Mouse (Mus musculus) forebrain, embryonic 13.5 days (tissue): ENCODE data around the gene Klf16. TPM values are rescaled to one million over a fixed set of nuclear protein-coding genes. Genes with fewer than 3 reads are reported as not detected.

ENCODE experiments used
- ATAC-seq: fragments of 200-750 bp; cut with Nextera tagmentation; 2 replicates; pipeline ENCODE4 v1.8.0; 2017
- H3K27ac ChIP-seq: fragments of 300-500 bp; sonication (generic); 2 replicates; pipeline ENCODE4 v1.5.1; 2015; ENCODE audit warnings: inconsistent platforms, mild to moderate bottlenecking, moderate library complexity
- H3K27me3 ChIP-seq: fragments of 300-500 bp; sonication (generic); 2 replicates; pipeline ENCODE4 v1.6.1; 2015; ENCODE audit warnings: mild to moderate bottlenecking, inconsistent platforms
- H3K36me3 ChIP-seq: fragments of 300-500 bp; sonication (generic); 2 replicates; pipeline ENCODE4 v1.6.1; 2015; ENCODE audit warnings: mild to moderate bottlenecking, inconsistent platforms; ENCODE audit not compliant: poor library complexity, severe bottlenecking
- H3K4me1 ChIP-seq: fragments of 300-500 bp; sonication (generic); 2 replicates; pipeline ENCODE4 v1.6.1; 2015; ENCODE audit warnings: inconsistent platforms
- H3K4me2 ChIP-seq: fragments of 300-500 bp; sonication (generic); 2 replicates; pipeline ENCODE4 v1.6.1; 2015; ENCODE audit warnings: inconsistent platforms, mild to moderate bottlenecking, moderate library complexity
- H3K4me3 ChIP-seq: fragments of 300-500 bp; sonication (generic); 2 replicates; pipeline ENCODE4 v1.5.1; 2015; ENCODE audit warnings: mild to moderate bottlenecking, inconsistent platforms
- H3K9ac ChIP-seq: fragments of 300-500 bp; sonication (generic); 2 replicates; pipeline ENCODE4 v1.6.1; 2015; ENCODE audit warnings: mild to moderate bottlenecking, inconsistent platforms
- H3K9me3 ChIP-seq: fragments of 300-500 bp; sonication (generic); replicated peaks from 2 replicates; pipeline ENCODE4 v1.6.1; 2016; ENCODE audit warnings: inconsistent platforms
- WGBS: fragments of 180-500 bp; shearing (Covaris S2); methylation state at CpG from one replicate; pipeline ENCODE4 v1.1.7; 2015; 5-methylcytosine and 5-hydroxymethylcytosine counted together
- polyA plus RNA-seq: library from polyadenylated mRNA; unstranded; fragments of >200 nt; fragmentation: Nextera tagmentation; extraction: Ambion mirVana; gene quantifications from 2 replicates; pipeline ENCODE4 v1.2.1, GENCODE M21; 2015

The Klf16 gene
- polyA plus RNA-seq, 1 experiment from 2014 or later: 6.6 TPM

GRCm38 (mm10) chr10:80583047-80583446 lies 5.9 kb upstream of the Klf16 start:
- Histone ChIP-seq H3K27ac (no peak overlapping the region), H3K9ac (no peak overlapping the region), H3K4me1 (peaks cover 19% of the 10 kb centered on the region), H3K4me2 (no peak overlapping the region), H3K4me3 (no peak overlapping the region), H3K9me3 (no peaks in the 10 kb centered on the region), H3K36me3 (peaks cover 39% of the 10 kb centered on the region), H3K27me3 (no peaks in the 10 kb centered on the region)
- WGBS: 85% methylated on average over 5 of the region's 5 CpGs
- ATAC-seq: no peak

DNA sequence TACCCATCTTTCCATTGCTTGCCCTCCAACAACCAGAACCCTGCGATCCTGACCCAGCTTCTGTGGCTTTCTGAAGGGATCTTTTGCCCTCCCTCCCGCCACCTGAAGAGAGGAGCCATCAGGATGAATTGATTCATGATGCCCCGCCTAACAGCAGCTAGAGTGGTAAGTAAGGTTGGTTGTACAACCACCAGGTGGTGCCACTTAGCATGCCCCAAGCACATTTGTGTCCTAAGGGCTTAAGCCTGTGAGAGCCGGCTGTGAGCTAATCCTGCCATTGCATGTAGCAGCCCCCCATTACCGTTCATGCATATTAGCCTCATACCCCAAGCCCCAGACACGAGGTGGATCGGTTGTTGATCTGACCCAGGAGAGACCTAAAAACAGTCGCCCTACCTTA lies 1.8 kb upstream of the Klf16 start:
- ATAC-seq: no peak
- Histone ChIP-seq H3K9ac (no peak overlapping the region), H3K27me3 (no peaks in the 10 kb centered on the region), H3K4me2 (peak overlapping the region; percentile 87), H3K27ac (no peak overlapping the region), H3K4me1 (peaks cover 38% of the 10 kb centered on the region), H3K9me3 (no peaks in the 10 kb centered on the region), H3K4me3 (no peak overlapping the region), H3K36me3 (peaks cover 9% of the 10 kb centered on the region)
- WGBS: 8% methylated on average over 8 of the region's 8 CpGs

GRCm38 (mm10) chr10:80578131-80578750 lies 1.1 kb upstream of the Klf16 start:
- Histone ChIP-seq H3K4me2 (peak overlapping the region; percentile 87), H3K4me3 (peak overlapping the region; percentile 74), H3K9me3 (no peaks in the 10 kb centered on the region), H3K4me1 (peaks cover 41% of the 10 kb centered on the region), H3K27ac (peak overlapping the region; percentile 87), H3K36me3 (peaks cover 2% of the 10 kb centered on the region), H3K27me3 (no peaks in the 10 kb centered on the region), H3K9ac (peak overlapping the region; percentile 82)
- peak; percentile 23; the same call in 1 of the 2 replicates for ATAC-seq
- under 1% methylated on average over 29 of the region's 29 CpGs for WGBS

GRCm38 (mm10) chr10:80576351-80577194 lies 548 bp downstream of the Klf16 start:
- no peaks in the 10 kb centered on the region for H3K27me3 ChIP-seq
- no peaks in the 10 kb centered on the region for H3K36me3 ChIP-seq
- peak overlapping the region; percentile 74 for H3K4me3 ChIP-seq
- peak overlapping the region; percentile 82 for H3K9ac ChIP-seq
- WGBS: under 1% methylated on average over 59 of the region's 96 CpGs
- H3K9me3 ChIP-seq: no peaks in the 10 kb centered on the region
- peak overlapping the region; percentile 87 for H3K4me2 ChIP-seq
- peak; percentile 9 for ATAC-seq
- peaks cover 53% of the 10 kb centered on the region for H3K4me1 ChIP-seq
- peak overlapping the region; percentile 87 for H3K27ac ChIP-seq

- Histone ChIP-seq H3K27ac (no peak overlapping the region), H3K9ac (peak overlapping the region; percentile 82), H3K9me3 (no peaks in the 10 kb centered on the region), H3K36me3 (no peaks in the 10 kb centered on the region), H3K4me3 (peak overlapping the region; percentile 74), H3K4me2 (peak overlapping the region; percentile 87), H3K27me3 (no peaks in the 10 kb centered on the region), H3K4me1 (peaks cover 59% of the 10 kb centered on the region)
- WGBS: 19% methylated on average over 17 of the region's 17 CpGs
- no peak for ATAC-seq
Observed at GRCm38 (mm10) chr10:80575925-80576324, 1.2 kb downstream of the Klf16 start.

DNA sequence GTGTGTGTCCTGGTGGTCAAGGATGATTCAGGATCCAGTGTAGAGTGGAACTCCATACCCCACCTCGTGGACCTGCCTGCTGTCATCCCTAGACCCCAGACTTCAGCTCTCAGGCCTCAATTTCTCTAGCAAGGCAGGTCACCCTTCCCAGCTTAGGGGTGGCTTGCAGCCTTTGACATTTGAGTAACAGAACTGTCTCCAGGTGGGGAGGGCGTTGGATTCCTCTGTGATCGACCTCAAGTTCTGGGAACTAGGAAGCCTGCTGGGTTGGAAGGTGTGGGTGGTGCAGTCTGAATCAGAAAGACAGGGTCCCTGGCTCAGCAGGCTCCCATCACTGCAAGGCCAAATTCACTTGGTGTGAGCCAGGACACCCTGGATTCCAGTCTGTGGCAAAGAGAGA lies 2.2 kb downstream of the Klf16 start:
- H3K4me3 ChIP-seq: peak overlapping the region; percentile 74; the same call in 1 of the 2 replicates
- H3K27ac ChIP-seq: no peak overlapping the region
- H3K27me3 ChIP-seq: no peaks in the 10 kb centered on the region
- 84% methylated on average over 3 of the region's 3 CpGs for WGBS
- peaks cover 66% of the 10 kb centered on the region for H3K4me1 ChIP-seq
- ATAC-seq: no peak
- H3K4me2 ChIP-seq: peak overlapping the region; percentile 87; the same call in 1 of the 2 replicates
- no peaks in the 10 kb centered on the region for H3K9me3 ChIP-seq
- H3K9ac ChIP-seq: no peak overlapping the region
- no peaks in the 10 kb centered on the region for H3K36me3 ChIP-seq

- H3K27me3 ChIP-seq: no peaks in the 10 kb centered on the region
- no peaks in the 10 kb centered on the region for H3K9me3 ChIP-seq
- ATAC-seq: no peak
- no peak overlapping the region for H3K27ac ChIP-seq
- H3K4me1 ChIP-seq: peaks cover 68% of the 10 kb centered on the region
- peak overlapping the region; percentile 43; the same call in 1 of the 2 replicates for H3K9ac ChIP-seq
- H3K36me3 ChIP-seq: no peaks in the 10 kb centered on the region
- H3K4me2 ChIP-seq: peak overlapping the region; percentile 18; the same call in 1 of the 2 replicates
- H3K4me3 ChIP-seq: no peak overlapping the region
- WGBS: 57% methylated on average over 9 of the region's 9 CpGs
Observed at GRCm38 (mm10) chr10:80573944-80574343, 3.2 kb downstream of the Klf16 start.

DNA sequence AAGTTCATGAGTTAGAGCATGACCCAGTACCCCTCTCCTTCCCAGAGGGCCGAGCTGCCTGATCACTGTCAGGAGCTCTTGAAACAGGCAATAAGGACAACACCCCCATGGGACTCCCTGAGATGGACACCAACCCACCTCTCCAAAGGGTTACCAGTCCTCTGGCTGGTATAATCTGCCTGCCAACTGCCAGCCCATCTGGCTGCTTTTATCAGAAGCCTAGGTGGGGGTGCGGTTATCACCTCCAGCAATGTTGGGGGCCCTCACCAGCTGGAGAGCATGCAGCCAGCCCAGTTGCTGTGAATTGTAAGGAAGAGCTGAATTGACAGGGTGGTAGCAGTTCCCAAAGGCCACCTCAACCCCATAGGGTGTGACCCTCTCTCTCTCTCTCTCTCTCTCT lies 4.6 kb downstream of the Klf16 start:
- Histone ChIP-seq H3K4me1 (peaks cover 62% of the 10 kb centered on the region), H3K4me2 (no peak overlapping the region), H3K9ac (no peak overlapping the region), H3K36me3 (peaks cover 14% of the 10 kb centered on the region), H3K27me3 (no peaks in the 10 kb centered on the region), H3K4me3 (no peak overlapping the region), H3K9me3 (no peaks in the 10 kb centered on the region), H3K27ac (no peak overlapping the region)
- WGBS: 87% methylated on average over 2 of the region's 2 CpGs
- ATAC-seq: no peak

- Histone ChIP-seq H3K4me1 (peaks cover 69% of the 10 kb centered on the region), H3K9ac (peak overlapping the region; percentile 63), H3K9me3 (no peaks in the 10 kb centered on the region), H3K4me3 (peak overlapping the region; percentile 17; the same call in 1 of the 2 replicates), H3K27ac (peak overlapping the region; percentile 31; the same call in 1 of the 2 replicates), H3K36me3 (peaks cover 16% of the 10 kb centered on the region), H3K27me3 (no peaks in the 10 kb centered on the region), H3K4me2 (peak overlapping the region; percentile 52)
- WGBS: 17% methylated on average over 30 of the region's 30 CpGs
- ATAC-seq: 0 out of 2 replicates have a peak, but pooled peaks have one; percentile 4
Observed at GRCm38 (mm10) chr10:80570871-80571836, 6.0 kb downstream of the Klf16 start.

DNA sequence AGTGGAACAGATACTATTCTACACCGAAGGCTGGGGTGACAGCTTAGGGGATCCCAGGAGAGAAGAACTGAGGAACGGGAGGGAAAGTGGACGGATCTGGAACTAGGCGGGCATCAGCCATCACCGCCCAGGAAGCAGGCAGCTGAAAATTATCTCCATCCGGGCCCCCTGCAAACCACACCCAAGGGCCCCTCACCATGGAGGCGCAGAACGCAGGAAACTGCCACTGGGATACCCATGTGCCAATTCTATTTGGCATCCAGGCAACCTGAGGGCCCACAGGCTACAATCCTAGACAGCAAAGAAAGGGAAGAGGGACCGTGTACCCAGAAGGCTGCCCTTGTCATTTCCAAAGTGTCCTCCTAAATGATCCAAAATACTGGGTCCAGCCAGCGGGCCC lies 6.7 kb downstream of the Klf16 start:
- Histone ChIP-seq H3K4me2 (peak overlapping the region; percentile 52; the same call in 1 of the 2 replicates), H3K36me3 (peaks cover 20% of the 10 kb centered on the region), H3K4me1 (peaks cover 65% of the 10 kb centered on the region), H3K27ac (0 out of 2 replicates have a peak overlapping the region, but pooled peaks have one; percentile 31), H3K27me3 (no peaks in the 10 kb centered on the region), H3K9ac (peak overlapping the region; percentile 63; the same call in 1 of the 2 replicates), H3K4me3 (no peak overlapping the region), H3K9me3 (no peaks in the 10 kb centered on the region)
- 88% methylated on average over 10 of the region's 10 CpGs for WGBS
- ATAC-seq: no peak

GRCm38 (mm10) chr10:80569664-80570066 lies 7.5 kb downstream of the Klf16 start:
- Histone ChIP-seq H3K27me3 (no peaks in the 10 kb centered on the region), H3K4me2 (no peak overlapping the region), H3K4me3 (no peak overlapping the region), H3K36me3 (peaks cover 20% of the 10 kb centered on the region), H3K9me3 (no peaks in the 10 kb centered on the region), H3K4me1 (peaks cover 57% of the 10 kb centered on the region), H3K27ac (no peak overlapping the region), H3K9ac (no peak overlapping the region)
- ATAC-seq: no peak
- 37% methylated on average over 10 of the region's 10 CpGs for WGBS
